Mouse (Mus musculus) myocyte (in vitro differentiated cells): Measurements from ENCODE around the gene Ror2.

Experiments
- E2F4 ChIP-seq: IDR thresholded peaks from one replicate; pipeline ENCODE4 v1.6.1; 2011; ENCODE audit warnings: mild to moderate bottlenecking, control low read depth, moderate library complexity; ENCODE audit not compliant: insufficient read depth
- POLR2A ChIP-seq: IDR thresholded peaks from one replicate; pipeline ENCODE4 v1.6.1; 2011; ENCODE audit warnings: low read depth, mild to moderate bottlenecking, control low read depth, moderate library complexity; ENCODE audit not compliant: insufficient read length
- USF1 ChIP-seq: IDR thresholded peaks from one replicate; pipeline ENCODE4 v1.6.1; 2011; ENCODE audit warnings: low read depth, mild to moderate bottlenecking, control low read depth, moderate library complexity

- TF ChIP-seq POLR2A (no peak), USF1 (no peak), E2F4 (no peak)
These were observed 190.7 kb downstream of the Ror2 start for GRCm38 (mm10) chr13:53095222-53095621.
